Mouse (Mus musculus): ENCODE measurements at regions not wholly inside any gene's neighbourhood (a gene's known extent, or its start where the extent isn't known, plus 50 kb on each side); places are given as distances from the start of the nearest gene placed in this dataset.

- no peaks in the 10 kb centered on the region for H3K4me1 ChIP-seq (ENCODE audit: control insufficient read depth, insufficient read depth, low read length)
- TF ChIP-seq CTCF (IDR thresholded peaks at IDR 0.05; ENCODE audit: borderline replicate concordance, insufficient read depth, low read length), result no peak
- TF ChIP-seq POLR2A (IDR thresholded peaks at IDR 0.05; ENCODE audit: low read depth, low read length), result no peak
- H3K27ac ChIP-seq (ENCODE audit: insufficient read depth, low read length), result no peak overlapping the region
- no peak overlapping the region for H3K4me3 ChIP-seq (ENCODE audit: insufficient read depth, low read length)
Measured at GRCm38 (mm10) chr12:5856421-5856820, 480.9 kb upstream of the Klhl29 start.

GRCm38 (mm10) chr12:5810427-5810826 is 434.9 kb upstream of the Klhl29 start:
- Histone ChIP-seq H3K4me3 (ENCODE audit: insufficient read depth, low read length) (no peak overlapping the region), H3K4me1 (ENCODE audit: control insufficient read depth, insufficient read depth, low read length) (no peaks in the 10 kb centered on the region), H3K27ac (ENCODE audit: insufficient read depth, low read length) (no peak overlapping the region)
- TF ChIP-seq CTCF (IDR thresholded peaks at IDR 0.05; ENCODE audit: borderline replicate concordance, insufficient read depth, low read length) (no peak), POLR2A (IDR thresholded peaks at IDR 0.05; ENCODE audit: low read depth, low read length) (no peak)

GRCm38 (mm10) chr12:5810009-5810408 is 434.5 kb upstream of the Klhl29 start:
- no peak overlapping the region for H3K4me3 ChIP-seq (ENCODE audit: insufficient read depth, low read length)
- TF ChIP-seq POLR2A (IDR thresholded peaks at IDR 0.05; ENCODE audit: low read depth, low read length) (no peak), CTCF (IDR thresholded peaks at IDR 0.05; ENCODE audit: borderline replicate concordance, insufficient read depth, low read length) (no peak)
- H3K4me1 ChIP-seq (ENCODE audit: control insufficient read depth, insufficient read depth, low read length), result no peaks in the 10 kb centered on the region
- no peak overlapping the region for H3K27ac ChIP-seq (ENCODE audit: insufficient read depth, low read length)

- no peak overlapping the region for H3K27ac ChIP-seq (ENCODE audit: insufficient read depth, low read length)
- no peak overlapping the region for H3K4me3 ChIP-seq (ENCODE audit: insufficient read depth, low read length)
- TF ChIP-seq CTCF (IDR thresholded peaks at IDR 0.05; ENCODE audit: borderline replicate concordance, insufficient read depth, low read length) (no peak), POLR2A (IDR thresholded peaks at IDR 0.05; ENCODE audit: low read depth, low read length) (no peak)
- H3K4me1 ChIP-seq (ENCODE audit: control insufficient read depth, insufficient read depth, low read length), result no peaks in the 10 kb centered on the region
Measured at GRCm38 (mm10) chr12:5807996-5808886, 432.8 kb upstream of the Klhl29 start.

GRCm38 (mm10) chr12:5805731-5806130 is 430.2 kb upstream of the Klhl29 start:
- Histone ChIP-seq H3K4me3 (ENCODE audit: insufficient read depth, low read length) (no peak overlapping the region), H3K27ac (ENCODE audit: insufficient read depth, low read length) (no peak overlapping the region), H3K4me1 (ENCODE audit: control insufficient read depth, insufficient read depth, low read length) (no peaks in the 10 kb centered on the region)
- TF ChIP-seq POLR2A (IDR thresholded peaks at IDR 0.05; ENCODE audit: low read depth, low read length), result no peak
- TF ChIP-seq CTCF (IDR thresholded peaks at IDR 0.05; ENCODE audit: borderline replicate concordance, insufficient read depth, low read length), result no peak

GRCm38 (mm10) chr12:5793051-5793450 is 417.6 kb upstream of the Klhl29 start:
- Histone ChIP-seq H3K27ac (ENCODE audit: insufficient read depth, low read length) (no peak overlapping the region), H3K4me1 (ENCODE audit: control insufficient read depth, insufficient read depth, low read length) (no peaks in the 10 kb centered on the region), H3K4me3 (ENCODE audit: insufficient read depth, low read length) (no peak overlapping the region)
- TF ChIP-seq POLR2A (IDR thresholded peaks at IDR 0.05; ENCODE audit: low read depth, low read length) (no peak), CTCF (IDR thresholded peaks at IDR 0.05; ENCODE audit: borderline replicate concordance, insufficient read depth, low read length) (no peak)

GRCm38 (mm10) chr12:5787074-5787813 is 411.8 kb upstream of the Klhl29 start:
- no peaks in the 10 kb centered on the region for H3K4me1 ChIP-seq (ENCODE audit: control insufficient read depth, insufficient read depth, low read length)
- no peak overlapping the region for H3K27ac ChIP-seq (ENCODE audit: insufficient read depth, low read length)
- no peak for TF ChIP-seq CTCF (IDR thresholded peaks at IDR 0.05; ENCODE audit: borderline replicate concordance, insufficient read depth, low read length)
- TF ChIP-seq POLR2A (IDR thresholded peaks at IDR 0.05; ENCODE audit: low read depth, low read length), result no peak
- no peak overlapping the region for H3K4me3 ChIP-seq (ENCODE audit: insufficient read depth, low read length)

GRCm38 (mm10) chr12:5781276-5781675 is 405.8 kb upstream of the Klhl29 start:
- TF ChIP-seq CTCF (IDR thresholded peaks at IDR 0.05; ENCODE audit: borderline replicate concordance, insufficient read depth, low read length) (no peak), POLR2A (IDR thresholded peaks at IDR 0.05; ENCODE audit: low read depth, low read length) (no peak)
- Histone ChIP-seq H3K4me1 (ENCODE audit: control insufficient read depth, insufficient read depth, low read length) (no peaks in the 10 kb centered on the region), H3K27ac (ENCODE audit: insufficient read depth, low read length) (no peak overlapping the region), H3K4me3 (ENCODE audit: insufficient read depth, low read length) (no peak overlapping the region)

GRCm38 (mm10) chr12:5777556-5777955 is 402.1 kb upstream of the Klhl29 start:
- no peak overlapping the region for H3K27ac ChIP-seq (ENCODE audit: insufficient read depth, low read length)
- no peak overlapping the region for H3K4me3 ChIP-seq (ENCODE audit: insufficient read depth, low read length)
- H3K4me1 ChIP-seq (ENCODE audit: control insufficient read depth, insufficient read depth, low read length), result no peaks in the 10 kb centered on the region
- TF ChIP-seq POLR2A (IDR thresholded peaks at IDR 0.05; ENCODE audit: low read depth, low read length), result no peak
- TF ChIP-seq CTCF (IDR thresholded peaks at IDR 0.05; ENCODE audit: borderline replicate concordance, insufficient read depth, low read length), result no peak
